Mouse (Mus musculus): Measurements from ENCODE around the gene Ppil4.

GRCm38 (mm10) chr10:7778361-7778760, 14.3 kb upstream of the Ppil4 start:
- TF ChIP-seq POLR2A (IDR thresholded peaks at IDR 0.05; ENCODE audit: control insufficient read depth, low read depth, low read length), result no peak
- TF ChIP-seq CTCF (IDR thresholded peaks at IDR 0.05; ENCODE audit: control insufficient read depth, insufficient read depth, insufficient replicate concordance, low read depth, low read length), result no peak
